ENCODE assay signal across 19 mouse cellular contexts in genomic region chr11:115774653-115775052, GRCm38 (mm10). TPM values are rescaled to one million over a fixed set of nuclear protein-coding genes. Genes with fewer than 3 reads are reported as not detected.
A peak's percentile ranks its signal among the peaks of the same experiment; 100 is the strongest.
DNase-seq lines count a peak whose midpoint lies in the region; ATAC-seq and TF ChIP-seq lines count a peak whose summit lies in the region.
"Had no signal": no experiment of that assay in that cellular context is flagged by ENCODE, and none has a peak within 500 bp of the region (broad histone marks: within the 10 kb centered on the region; RNA-seq: fewer than 3 reads in every experiment).

No protein-coding gene starts in this region.

- no peak overlapping the region for H3K4me2 ChIP-seq in embryonic facial prominence, embryonic 13.5 days
- no peak overlapping the region for H3K4me2 ChIP-seq in heart, embryonic 11.5 days
- H3K4me2 ChIP-seq in lung, postnatal 0 days (replicated peaks; ENCODE audit: low read depth, low read length): no peak overlapping the region
- H3K4me2 ChIP-seq: hindbrain, embryonic 12.5 days; liver, embryonic 15.5 days; midbrain, embryonic 15.5 days; neural tube, embryonic 12.5 days had no signal

- no peak for ATAC-seq in embryonic facial prominence, embryonic 13.5 days (ENCODE audit: insufficient number of reproducible peaks, insufficient read depth, low FRiP score, low TSS enrichment, low read depth)
- ATAC-seq in heart, embryonic 11.5 days (replicated peaks; ENCODE audit: insufficient number of reproducible peaks, low FRiP score, low TSS enrichment): no peak
- no peak for ATAC-seq in lung, postnatal 0 days
- ATAC-seq: forebrain, postnatal 0 days; intestine, postnatal 0 days; midbrain, embryonic 15.5 days had no signal

- 0 out of 2 replicates have a peak overlapping the region, but pooled peaks have one; percentile 27 for H3K9ac ChIP-seq in embryonic facial prominence, embryonic 13.5 days
- no peak overlapping the region for H3K9ac ChIP-seq in heart, embryonic 11.5 days (ENCODE audit: low read depth, low read length)
- H3K9ac ChIP-seq in lung, postnatal 0 days (replicated peaks; ENCODE audit: low read depth): no peak overlapping the region
- H3K9ac ChIP-seq: forebrain, postnatal 0 days; hindbrain, embryonic 12.5 days; liver, embryonic 15.5 days; midbrain, embryonic 15.5 days; neural tube, embryonic 12.5 days had no signal

- no peak overlapping the region for H3K27ac ChIP-seq in embryonic facial prominence, embryonic 13.5 days
- H3K27ac ChIP-seq in embryonic facial prominence, embryonic 10.5 days (replicated peaks): no peak overlapping the region
- 0 out of 2 replicates have a peak overlapping the region, but pooled peaks have one; percentile 12 for H3K27ac ChIP-seq in heart, embryonic 11.5 days (ENCODE audit: low read depth, low read length)
- no peak overlapping the region for H3K27ac ChIP-seq in lung, postnatal 0 days (ENCODE audit: low read length)
- H3K27ac ChIP-seq: hindbrain, embryonic 12.5 days; left cerebral cortex, adult 2 months; liver, embryonic 15.5 days; macrophage; midbrain, embryonic 15.5 days; neural tube, embryonic 12.5 days had no signal

- H3K4me3 ChIP-seq in embryonic facial prominence, embryonic 13.5 days: no peak overlapping the region
- H3K4me3 ChIP-seq in embryonic facial prominence, embryonic 10.5 days: no peak overlapping the region
- H3K4me3 ChIP-seq in heart, embryonic 11.5 days (ENCODE audit: low read depth, low read length): no peak overlapping the region
- no peak overlapping the region for H3K4me3 ChIP-seq in lung, postnatal 0 days (ENCODE audit: low read depth, low read length)
- H3K4me3 ChIP-seq: hindbrain, embryonic 12.5 days; left cerebral cortex, adult 2 months; liver, embryonic 15.5 days; midbrain, embryonic 15.5 days; neural tube, embryonic 12.5 days had no signal

- TF ChIP-seq CTCF in lung, postnatal 0 days (IDR thresholded peaks at IDR 0.05): no peak

- no peaks in the 10 kb centered on the region for H3K27me3 ChIP-seq in embryonic facial prominence, embryonic 13.5 days
- no peaks in the 10 kb centered on the region for H3K27me3 ChIP-seq in embryonic facial prominence, embryonic 10.5 days (replicated peaks; ENCODE audit: low read depth, poor library complexity, severe bottlenecking)
- H3K27me3 ChIP-seq in heart, embryonic 11.5 days (ENCODE audit: control insufficient read depth, insufficient read depth, low read length): no peaks in the 10 kb centered on the region
- no peaks in the 10 kb centered on the region for H3K27me3 ChIP-seq in lung, postnatal 0 days (replicated peaks; ENCODE audit: insufficient read depth, low read length)
- H3K27me3 ChIP-seq: hindbrain, embryonic 12.5 days; liver, embryonic 15.5 days; midbrain, embryonic 15.5 days; neural tube, embryonic 12.5 days had no signal

- TF ChIP-seq EP300 in lung, postnatal 0 days (IDR thresholded peaks at IDR 0.05): peak; percentile 62

- 45% methylated on average over 4 of the region's 4 CpGs for WGBS in embryonic facial prominence, embryonic 13.5 days
- 56% methylated on average over 4 of the region's 4 CpGs for WGBS in embryonic facial prominence, embryonic 10.5 days
- WGBS in heart, embryonic 11.5 days (ENCODE audit: insufficient replicate concordance): 53% methylated on average over 4 of the region's 4 CpGs
- 42% methylated on average over 4 of the region's 4 CpGs for WGBS in lung, postnatal 0 days

- no peaks in the 10 kb centered on the region for H3K9me3 ChIP-seq in embryonic facial prominence, embryonic 13.5 days
- no peaks in the 10 kb centered on the region for H3K9me3 ChIP-seq in embryonic facial prominence, embryonic 10.5 days
- H3K9me3 ChIP-seq in heart, embryonic 11.5 days (replicated peaks; ENCODE audit: control insufficient read depth, low read length): no peaks in the 10 kb centered on the region
- H3K9me3 ChIP-seq in lung, postnatal 0 days (ENCODE audit: low read length): no peaks in the 10 kb centered on the region
- H3K9me3 ChIP-seq: hindbrain, embryonic 12.5 days; liver, embryonic 15.5 days; midbrain, embryonic 15.5 days; neural tube, embryonic 12.5 days had no signal

- no peak for DNase-seq in embryonic facial prominence, embryonic 10.5 days (ENCODE audit: low spot score)
- no peak for DNase-seq in heart, adult 9 months (ENCODE audit: low spot score in 2 of 2)
- DNase-seq in kidney, adult 18-20 months: peak; percentile 7
- DNase-seq in kidney, adult 8-10 months: no peak
- DNase-seq in lung, postnatal 0 days (ENCODE audit: low spot score): peak; percentile 39
- DNase-seq in lung, adult 18-20 months: no peak
- DNase-seq: adrenal gland, postnatal 36 days; cerebellum, adult 9-10 months; forebrain, postnatal 0 days; liver had no signal

- peaks cover 11% of the 10 kb centered on the region; the same call in 1 of the 2 replicates for H3K36me3 ChIP-seq in embryonic facial prominence, embryonic 13.5 days
- H3K36me3 ChIP-seq in embryonic facial prominence, embryonic 10.5 days (replicated peaks): peaks cover 27% of the 10 kb centered on the region
- H3K36me3 ChIP-seq in heart, embryonic 11.5 days (ENCODE audit: control insufficient read depth, insufficient read depth, low read length): 0 out of 2 replicates have a peak, but pooled peaks cover 3% of the 10 kb centered on the region
- H3K36me3 ChIP-seq in lung, postnatal 0 days (ENCODE audit: insufficient read depth, low read length): no peaks in the 10 kb centered on the region
- H3K36me3 ChIP-seq: hindbrain, embryonic 12.5 days; midbrain, embryonic 15.5 days had no signal

- H3K4me1 ChIP-seq in embryonic facial prominence, embryonic 13.5 days: peaks cover 49% of the 10 kb centered on the region
- H3K4me1 ChIP-seq in embryonic facial prominence, embryonic 10.5 days: peaks cover 55% of the 10 kb centered on the region
- peaks cover 49% of the 10 kb centered on the region for H3K4me1 ChIP-seq in heart, embryonic 11.5 days (ENCODE audit: control insufficient read depth, insufficient read depth, low read length)
- H3K4me1 ChIP-seq in lung, postnatal 0 days (ENCODE audit: insufficient read depth, low read depth, low read length): peaks cover 15% of the 10 kb centered on the region

RNA-seq across cellular contexts. Expression of gene Tmem94, which starts 9.4 kb away (rescaled TPM):
- polyA plus RNA-seq in embryonic facial prominence, embryonic 13.5 days (2015; fragmentation: Nextera tagmentation; extraction: Ambion mirVana): 24.8 and 24.9 TPM in 2 replicates
- polyA plus RNA-seq in embryonic facial prominence, embryonic 10.5 days (2016; fragmentation: Nextera tagmentation; extraction: Ambion mirVana): 34.6 and 38.9 TPM in 2 replicates
- 22.9 and 25.1 TPM in 2 replicates for polyA plus RNA-seq in heart, embryonic 11.5 days (2014; fragmentation: Nextera tagmentation; extraction: Ambion mirVana)
- 17.0 and 19.4 TPM in 2 replicates for polyA plus RNA-seq in lung, postnatal 0 days (2015; fragmentation: Nextera tagmentation; extraction: Ambion mirVana)

RNA-seq across cellular contexts. Expression of gene Caskin2, which starts 38.8 kb away (rescaled TPM):
- 16.1 and 17.3 TPM in 2 replicates for polyA plus RNA-seq in embryonic facial prominence, embryonic 13.5 days (2015; fragmentation: Nextera tagmentation; extraction: Ambion mirVana)
- 20.3 and 20.4 TPM in 2 replicates for polyA plus RNA-seq in embryonic facial prominence, embryonic 10.5 days (2016; fragmentation: Nextera tagmentation; extraction: Ambion mirVana)
- 17.4 and 18.1 TPM in 2 replicates for polyA plus RNA-seq in heart, embryonic 11.5 days (2014; fragmentation: Nextera tagmentation; extraction: Ambion mirVana)
- 17.5 and 17.9 TPM in 2 replicates for polyA plus RNA-seq in lung, postnatal 0 days (2015; fragmentation: Nextera tagmentation; extraction: Ambion mirVana)

RNA-seq across cellular contexts. Expression of gene Tsen54, which starts 39.9 kb away (rescaled TPM):
- 31.3 and 34.6 TPM in 2 replicates for polyA plus RNA-seq in embryonic facial prominence, embryonic 13.5 days (2015; fragmentation: Nextera tagmentation; extraction: Ambion mirVana)
- polyA plus RNA-seq in embryonic facial prominence, embryonic 10.5 days (2016; fragmentation: Nextera tagmentation; extraction: Ambion mirVana): 40.3 and 40.6 TPM in 2 replicates
- 20.8 TPM in 2 replicates for polyA plus RNA-seq in heart, embryonic 11.5 days (2014; fragmentation: Nextera tagmentation; extraction: Ambion mirVana)
- polyA plus RNA-seq in lung, postnatal 0 days (2015; fragmentation: Nextera tagmentation; extraction: Ambion mirVana): 18.2 and 19.9 TPM in 2 replicates

RNA-seq across cellular contexts. Expression of gene Llgl2, which starts 49.2 kb away (rescaled TPM):
- 8.1 and 9.5 TPM in 2 replicates for polyA plus RNA-seq in embryonic facial prominence, embryonic 13.5 days (2015; fragmentation: Nextera tagmentation; extraction: Ambion mirVana)
- 15.3 and 15.5 TPM in 2 replicates for polyA plus RNA-seq in embryonic facial prominence, embryonic 10.5 days (2016; fragmentation: Nextera tagmentation; extraction: Ambion mirVana)
- polyA plus RNA-seq in heart, embryonic 11.5 days (2014; fragmentation: Nextera tagmentation; extraction: Ambion mirVana): 21.5 and 22.4 TPM in 2 replicates
- polyA plus RNA-seq in lung, postnatal 0 days (2015; fragmentation: Nextera tagmentation; extraction: Ambion mirVana): 66.0 and 70.1 TPM in 2 replicates

Comparison
In these comparisons a context has a peak if more than half of its experiments do, and no peak if none do; other contexts are left out.
1. DNase-seq: peak in kidney, adult 18-20 months (single experiment) and lung, postnatal 0 days (single experiment); none in embryonic facial prominence, embryonic 10.5 days (single experiment), heart, adult 9 months (0 of 2), kidney, adult 8-10 months (0 of 2) and lung, adult 18-20 months (0 of 2).